Mouse (Mus musculus) forebrain, embryonic 16.5 days (tissue): ENCODE data around the gene Trp53i13. TPM values are rescaled to one million over a fixed set of nuclear protein-coding genes. Genes with fewer than 3 reads are reported as not detected.
A peak's percentile ranks its signal among the peaks of the same experiment; 100 is the strongest.
"Not testable (repeated sequence)": the region's sequence is repeated elsewhere in the genome, so short reads cannot be mapped to it uniquely, and the experiment has no call there.

Experiments used
- ATAC-seq: fragments of 200-750 bp; cut with Nextera tagmentation; 2 replicates; pipeline ENCODE4 v1.8.0; 2017; ENCODE audit warnings: mild to moderate bottlenecking, moderate library complexity
- H3K27ac ChIP-seq: fragments of 300-500 bp; sonication (generic); 2 replicates; pipeline ENCODE4 v1.5.1; 2014; ENCODE audit warnings: low read length, control low read depth
- H3K27me3 ChIP-seq: fragments of 300-500 bp; sonication (generic); replicated peaks from 2 replicates; pipeline ENCODE4 v1.6.1; 2014; ENCODE audit warnings: low read length; ENCODE audit not compliant: control insufficient read depth, insufficient read depth
- H3K36me3 ChIP-seq: fragments of 300-500 bp; sonication (generic); 2 replicates; pipeline ENCODE4 v1.6.1; 2014; ENCODE audit not compliant: control insufficient read depth, insufficient read depth
- H3K4me1 ChIP-seq: fragments of 300-500 bp; sonication (generic); replicated peaks from 2 replicates; pipeline ENCODE4 v1.6.1; 2014; ENCODE audit warnings: low read length; ENCODE audit not compliant: control insufficient read depth, insufficient read depth
- H3K4me2 ChIP-seq: fragments of 300-500 bp; sonication (generic); 2 replicates; pipeline ENCODE4 v1.6.1; 2014; ENCODE audit warnings: mild to moderate bottlenecking, low read length, control low read depth
- H3K4me3 ChIP-seq: fragments of 300-500 bp; sonication (generic); replicated peaks from 2 replicates; pipeline ENCODE4 v1.5.1; 2014; ENCODE audit warnings: mild to moderate bottlenecking, low read length, control low read depth
- H3K9ac ChIP-seq: fragments of 300-500 bp; sonication (generic); replicated peaks from 2 replicates; pipeline ENCODE4 v1.6.1; 2014; ENCODE audit warnings: low read depth, low read length, control low read depth
- H3K9me3 ChIP-seq: fragments of 300-500 bp; sonication (generic); 2 replicates; pipeline ENCODE4 v1.6.1; 2016; ENCODE audit warnings: low read length; ENCODE audit not compliant: control insufficient read depth
- WGBS: fragments of 180-500 bp; shearing (Covaris S2); extraction: QIAGEN DNeasy Blood & Tissue Kit; methylation state at CpG from one replicate; pipeline ENCODE4 v1.1.7; 2014; 5-methylcytosine and 5-hydroxymethylcytosine counted together
- polyA plus RNA-seq: library from polyadenylated mRNA; unstranded; fragments of >200 nt; fragmentation: Nextera tagmentation; extraction: Ambion mirVana; gene quantifications from 2 replicates; pipeline ENCODE4 v1.2.1, GENCODE M21; 2015

Trp53i13 gene
- 13.0 and 14.9 TPM in 2 replicates for polyA plus RNA-seq

DNA sequence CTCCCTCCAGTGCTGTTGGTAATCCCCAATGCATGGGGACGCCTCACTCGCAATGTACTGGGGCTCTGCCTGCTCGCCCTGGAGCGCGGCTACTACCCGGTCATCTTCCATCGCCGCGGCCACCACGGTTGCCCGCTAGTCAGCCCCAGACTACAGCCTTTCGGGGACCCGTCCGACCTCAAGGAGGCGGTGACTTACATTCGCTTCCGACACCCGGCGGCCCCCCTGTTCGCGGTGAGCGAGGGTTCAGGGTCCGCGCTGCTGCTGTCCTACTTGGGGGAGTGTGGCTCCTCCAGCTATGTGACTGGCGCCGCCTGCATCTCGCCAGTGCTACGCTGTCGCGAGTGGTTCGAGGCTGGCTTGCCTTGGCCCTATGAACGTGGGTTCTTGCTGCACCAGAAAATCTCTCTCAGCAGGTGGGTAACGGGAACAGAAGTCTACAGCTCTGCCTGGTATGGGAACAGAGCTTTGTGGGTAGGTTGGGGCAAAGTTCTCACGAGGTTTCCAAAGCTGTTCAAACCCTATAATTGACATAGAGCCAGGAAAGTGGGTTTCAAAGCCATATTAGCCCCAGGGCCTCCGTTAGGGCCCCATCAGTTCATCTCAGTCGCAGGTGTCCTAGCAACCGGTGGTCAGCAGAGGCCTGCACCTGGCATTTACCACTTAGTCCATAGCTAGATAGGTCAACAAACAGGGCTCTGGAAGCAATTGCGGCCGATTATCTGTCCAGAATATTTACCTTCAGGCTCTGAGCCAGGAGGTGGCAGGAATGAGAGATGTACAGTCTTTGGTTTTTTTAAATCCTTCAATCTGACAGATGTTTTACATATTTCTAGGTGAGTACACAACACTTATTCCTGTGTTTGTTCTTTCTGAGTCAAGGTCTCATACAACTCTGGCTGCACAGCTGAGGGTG lies at the start of gene Trp53i13:
Gene Trp53i13, minus strand, starts transcription at position 344 of the 916 bp plus-strand sequence.
- no peak within 1 kb of the TSS for H3K27ac ChIP-seq
- ATAC-seq, result 0 out of 2 replicates have a peak, but pooled peaks have one; percentile 9
- peak within 1 kb of the TSS; percentile 75 for H3K4me2 ChIP-seq
- WGBS, result 8% methylated on average over 39 of the region's 39 CpGs
- peak within 1 kb of the TSS; percentile 54 for H3K9ac ChIP-seq
- H3K36me3 ChIP-seq, result no peaks in the 10 kb centered on the region
- peaks cover 6% of the 10 kb centered on the region; the same call in 1 of the 2 replicates for H3K27me3 ChIP-seq
- peak within 1 kb of the TSS; percentile 47 for H3K4me3 ChIP-seq
- no peaks in the 10 kb centered on the region for H3K9me3 ChIP-seq
- H3K4me1 ChIP-seq, result peaks cover 38% of the 10 kb centered on the region

- Histone ChIP-seq H3K9ac (no peak overlapping the region), H3K9me3 (no peaks in the 10 kb centered on the region), H3K4me1 (no peaks in the 10 kb centered on the region), H3K4me2 (no peak overlapping the region), H3K36me3 (peaks cover 41% of the 10 kb centered on the region), H3K4me3 (no peak overlapping the region), H3K27me3 (no peaks in the 10 kb centered on the region), H3K27ac (no peak overlapping the region)
- no peak for ATAC-seq
- 92% methylated on average over 7 of the region's 7 CpGs for WGBS
Measured at GRCm38 (mm10) chr11:77545261-77545660, 29.5 kb upstream of the Trp53i13 start.

DNA sequence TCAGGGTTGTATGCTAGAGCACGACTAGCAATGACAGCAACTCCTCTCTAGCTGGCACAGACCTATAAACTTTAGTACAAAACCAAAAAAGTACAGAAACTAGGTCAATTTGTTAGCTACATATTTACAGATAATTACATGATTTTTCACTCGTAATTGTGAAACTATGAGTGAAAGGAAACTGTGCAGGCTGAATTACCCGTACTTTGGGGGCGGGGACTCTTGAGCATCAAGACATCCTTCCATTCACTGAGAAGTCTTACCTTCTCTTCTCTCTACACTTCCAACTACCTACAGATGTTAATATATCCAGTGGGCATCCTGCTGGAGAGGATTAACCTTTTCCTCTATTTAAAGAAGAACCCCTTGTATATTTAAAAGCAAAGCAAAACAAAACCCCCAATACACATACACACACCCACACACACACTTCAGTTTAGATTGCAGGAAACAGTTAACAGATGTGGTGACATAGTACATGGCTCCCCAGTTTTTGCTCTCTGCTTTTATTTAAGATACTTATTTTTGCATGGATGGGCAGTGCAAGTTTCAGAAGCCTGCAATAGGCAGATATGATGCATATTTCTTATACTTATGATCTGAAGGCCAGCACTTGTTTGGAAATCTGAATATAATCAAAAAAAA lies 16.5 kb upstream of the Trp53i13 start:
- no peak overlapping the region for H3K9ac ChIP-seq
- no peak overlapping the region for H3K4me2 ChIP-seq
- H3K27ac ChIP-seq, result no peak overlapping the region
- H3K4me3 ChIP-seq, result no peak overlapping the region
- H3K4me1 ChIP-seq, result no peaks in the 10 kb centered on the region
- peaks cover 6% of the 10 kb centered on the region for H3K36me3 ChIP-seq
- WGBS, result 85% methylated on average over 4 of the region's 4 CpGs
- ATAC-seq, result no peak
- no peaks in the 10 kb centered on the region for H3K9me3 ChIP-seq
- H3K27me3 ChIP-seq, result no peaks in the 10 kb centered on the region

GRCm38 (mm10) chr11:77530862-77531261 lies 15.1 kb upstream of the Trp53i13 start:
- H3K27me3 ChIP-seq, result no peaks in the 10 kb centered on the region
- H3K9me3 ChIP-seq, result no peaks in the 10 kb centered on the region
- H3K4me3 ChIP-seq, result no peak overlapping the region
- no peaks in the 10 kb centered on the region; the same call in 1 of the 2 replicates for H3K36me3 ChIP-seq
- no peak overlapping the region for H3K9ac ChIP-seq
- H3K27ac ChIP-seq, result no peak overlapping the region
- ATAC-seq, result no peak
- no peak overlapping the region for H3K4me2 ChIP-seq
- H3K4me1 ChIP-seq, result no peaks in the 10 kb centered on the region
- WGBS, result 93% methylated on average over 2 of the region's 2 CpGs

- H3K4me3 ChIP-seq, result no peak overlapping the region
- WGBS, result 93% methylated on average over 3 of the region's 3 CpGs
- no peaks in the 10 kb centered on the region for H3K36me3 ChIP-seq
- no peak overlapping the region for H3K4me2 ChIP-seq
- H3K4me1 ChIP-seq, result no peaks in the 10 kb centered on the region
- H3K27ac ChIP-seq, result no peak overlapping the region
- H3K9me3 ChIP-seq, result no peaks in the 10 kb centered on the region
- no peaks in the 10 kb centered on the region for H3K27me3 ChIP-seq
- ATAC-seq, result no peak
- no peak overlapping the region for H3K9ac ChIP-seq
Measured at GRCm38 (mm10) chr11:77529644-77530043, 13.9 kb upstream of the Trp53i13 start.

- not testable (repeated sequence) for H3K27ac ChIP-seq, H3K9ac ChIP-seq, H3K4me2 ChIP-seq, H3K36me3 ChIP-seq, H3K4me3 ChIP-seq, ATAC-seq, H3K9me3 ChIP-seq, H3K27me3 ChIP-seq, H3K4me1 ChIP-seq
- WGBS, result 91% methylated on average over 3 of the region's 3 CpGs
Measured at GRCm38 (mm10) chr11:77528420-77528819, 12.6 kb upstream of the Trp53i13 start.

GRCm38 (mm10) chr11:77525804-77526486 lies 10.2 kb upstream of the Trp53i13 start:
- Histone ChIP-seq H3K9me3 (no peaks in the 10 kb centered on the region), H3K27ac (no peak overlapping the region), H3K4me1 (no peaks in the 10 kb centered on the region), H3K36me3 (no peaks in the 10 kb centered on the region), H3K27me3 (no peaks in the 10 kb centered on the region), H3K4me2 (no peak overlapping the region), H3K9ac (no peak overlapping the region), H3K4me3 (no peak overlapping the region)
- no peak for ATAC-seq
- 76% methylated on average over 3 of the region's 3 CpGs for WGBS

GRCm38 (mm10) chr11:77520601-77521529 lies 5.1 kb upstream of the Trp53i13 start:
- Histone ChIP-seq H3K4me2 (no peak overlapping the region), H3K9me3 (no peaks in the 10 kb centered on the region), H3K27me3 (peaks cover 6% of the 10 kb centered on the region; the same call in 1 of the 2 replicates), H3K9ac (no peak overlapping the region), H3K36me3 (no peaks in the 10 kb centered on the region), H3K4me3 (no peak overlapping the region), H3K4me1 (peaks cover 5% of the 10 kb centered on the region), H3K27ac (no peak overlapping the region)
- WGBS, result 36% methylated on average over 5 of the region's 5 CpGs
- no peak for ATAC-seq
